Mouse (Mus musculus) kidney, embryonic 16.5 days (tissue): Measurements from ENCODE around the gene Rnf166. TPM values are rescaled to one million over a fixed set of nuclear protein-coding genes. Genes with fewer than 3 reads are reported as not detected.
A peak's percentile ranks its signal among the peaks of the same experiment; 100 is the strongest.

Experiments
- ATAC-seq: fragments of 200-750 bp; cut with Nextera tagmentation; 2 replicates; pipeline ENCODE4 v1.8.0; 2017; ENCODE audit warnings: moderate TSS enrichment; ENCODE audit not compliant: low FRiP score, low TSS enrichment
- H3K27ac ChIP-seq: fragments of 300-500 bp; sonication (generic); 2 replicates; pipeline ENCODE4 v1.5.1; 2014; ENCODE audit warnings: low read length
- H3K27me3 ChIP-seq: fragments of 300-500 bp; sonication (generic); 2 replicates; pipeline ENCODE4 v1.6.1; 2014; ENCODE audit warnings: low read length, control low read depth, mixed read lengths; ENCODE audit not compliant: insufficient read depth
- H3K36me3 ChIP-seq: fragments of 300-500 bp; sonication (generic); 2 replicates; pipeline ENCODE4 v1.6.1; 2014; ENCODE audit warnings: low read length, control low read depth, mixed read lengths; ENCODE audit not compliant: insufficient read depth
- H3K4me1 ChIP-seq: fragments of 300-500 bp; sonication (generic); 2 replicates; pipeline ENCODE4 v1.6.1; 2014; ENCODE audit warnings: low read length, control low read depth, mixed read lengths; ENCODE audit not compliant: insufficient read depth
- H3K4me2 ChIP-seq: fragments of 300-500 bp; sonication (generic); replicated peaks from 2 replicates; pipeline ENCODE4 v1.6.1; 2014; ENCODE audit warnings: low read depth, low read length
- H3K4me3 ChIP-seq: fragments of 300-500 bp; sonication (generic); 2 replicates; pipeline ENCODE4 v1.5.1; 2014; ENCODE audit warnings: mild to moderate bottlenecking, low read length
- H3K9ac ChIP-seq: fragments of 300-500 bp; sonication (generic); replicated peaks from 2 replicates; pipeline ENCODE4 v1.6.1; 2014; ENCODE audit warnings: low read length
- H3K9me3 ChIP-seq: fragments of 300-500 bp; sonication (generic); 2 replicates; pipeline ENCODE4 v1.6.1; 2016; ENCODE audit warnings: low read length, control low read depth
- WGBS: fragments of 180-500 bp; shearing (Covaris S2); extraction: QIAGEN DNeasy Blood & Tissue Kit; methylation state at CpG from one replicate; pipeline ENCODE4 v1.1.7; 2014; 5-methylcytosine and 5-hydroxymethylcytosine counted together
- microRNA-seq: library from miRNA; unstranded; fragments of <30 nt; microRNA quantifications from one replicate; pipeline ENCODE4, GENCODE M21; 2016
- polyA plus RNA-seq: library from polyadenylated mRNA; unstranded; fragments of >200 nt; fragmentation: Nextera tagmentation; extraction: Ambion mirVana; gene quantifications from 2 replicates; pipeline ENCODE4 v1.2.1, GENCODE M21; 2015

The Rnf166 gene
- polyA plus RNA-seq, 1 experiment from 2014 or later: 46.0 TPM

- ATAC-seq: no peak
- no peak within 1 kb of the TSS for H3K4me2 ChIP-seq
- 70% methylated on average over 14 of the region's 14 CpGs for WGBS
- no peak within 1 kb of the TSS for H3K9ac ChIP-seq
- no peak within 1 kb of the TSS for H3K27ac ChIP-seq
- H3K9me3 ChIP-seq: no peaks in the 10 kb centered on the region
- H3K4me1 ChIP-seq: peaks cover 13% of the 10 kb centered on the region
- H3K4me3 ChIP-seq: no peak within 1 kb of the TSS
- peaks cover 29% of the 10 kb centered on the region for H3K36me3 ChIP-seq
- H3K27me3 ChIP-seq: no peaks in the 10 kb centered on the region
These were observed 54.3 kb downstream of the Rnf166 start, which contains the start of gene Il17c for GRCm38 (mm10) chr8:122421376-122422070. Gene Il17c, plus strand, starts transcription at chr8:122422020.

DNA sequence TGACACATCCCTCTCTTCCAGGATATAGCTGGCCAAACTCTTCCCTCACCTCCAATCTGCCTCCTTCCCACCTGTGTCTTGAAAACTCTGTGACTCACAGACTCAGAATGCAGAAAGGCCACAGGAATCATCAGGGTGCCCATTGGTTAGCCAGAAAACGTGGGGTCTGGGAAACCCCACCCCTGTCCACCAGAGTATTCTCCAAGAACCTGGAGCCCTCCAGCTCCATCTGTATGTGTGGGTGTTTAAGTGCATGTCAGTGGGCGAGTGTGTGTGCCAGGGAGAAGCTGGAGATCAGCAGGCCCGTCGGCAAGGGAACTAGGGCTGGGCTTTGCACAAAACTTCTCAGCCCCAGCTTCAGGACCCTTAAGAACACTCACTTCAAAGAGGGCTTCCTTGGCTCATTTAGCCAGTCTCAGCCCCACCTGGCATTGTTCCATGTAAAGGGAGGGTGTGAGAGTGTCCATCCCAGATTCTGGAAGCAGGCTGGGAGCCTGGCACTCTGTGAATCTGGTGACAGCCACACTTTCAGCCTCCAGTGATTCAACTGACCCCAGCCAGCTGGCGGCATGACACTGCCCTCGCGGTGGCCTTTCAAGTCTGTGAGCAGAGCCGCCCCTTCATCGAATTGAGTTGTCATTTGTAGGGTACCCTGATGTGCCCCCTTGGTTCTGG, 55.8 kb downstream of the Rnf166 start:
- no peaks in the 10 kb centered on the region for H3K27me3 ChIP-seq
- no peak for ATAC-seq
- 0 out of 2 replicates have a peak overlapping the region, but pooled peaks have one; percentile 6 for H3K9ac ChIP-seq
- H3K4me1 ChIP-seq: peaks cover 13% of the 10 kb centered on the region
- H3K9me3 ChIP-seq: no peaks in the 10 kb centered on the region
- no peak overlapping the region for H3K4me3 ChIP-seq
- no peak overlapping the region for H3K4me2 ChIP-seq
- H3K36me3 ChIP-seq: peaks cover 36% of the 10 kb centered on the region
- H3K27ac ChIP-seq: no peak overlapping the region
- 70% methylated on average over 9 of the region's 9 CpGs for WGBS

Small RNA genes within 50 kb of the gene (microRNA-seq; reads per million reads assigned to microRNA genes)
- not detected for gene Gm24366

Other genes with a start within 250 kb of the Rnf166 start
- 1.5 and 1.6 TPM in 2 replicates for gene Zfpm1, start 193.9 kb downstream of the Rnf166 start, polyA plus RNA-seq
- not detected in 2 replicates for gene Trhr2, start 115.3 kb downstream of the Rnf166 start, polyA plus RNA-seq
- gene Zc3h18, start 99.5 kb downstream of the Rnf166 start, polyA plus RNA-seq: 50.1 and 50.6 TPM in 2 replicates
- gene Il17c, start 54.0 kb downstream of the Rnf166 start, polyA plus RNA-seq: not detected in 2 replicates
- gene Cyba, start 43.1 kb downstream of the Rnf166 start, polyA plus RNA-seq: 385 and 421 TPM in 2 replicates
- gene Mvd, start 32.6 kb downstream of the Rnf166 start, polyA plus RNA-seq: 36.4 and 36.6 TPM in 2 replicates
- gene Snai3, start 15.3 kb downstream of the Rnf166 start, polyA plus RNA-seq: 0.75 and 0.77 TPM in 2 replicates
- 46.5 and 48.0 TPM in 2 replicates for gene Ctu2, start 79 bp upstream of the Rnf166 start, polyA plus RNA-seq
- 15.6 and 16.9 TPM in 2 replicates for gene Piezo1, start 75.3 kb upstream of the Rnf166 start, polyA plus RNA-seq
- 43.0 and 49.0 TPM in 2 replicates for gene Cdt1, start 92.0 kb upstream of the Rnf166 start, polyA plus RNA-seq
- gene Aprt, start 100.8 kb upstream of the Rnf166 start, polyA plus RNA-seq: 363 and 371 TPM in 2 replicates
- gene Galns, start 135.4 kb upstream of the Rnf166 start, polyA plus RNA-seq: 17.4 and 18.2 TPM in 2 replicates
- 56.7 and 60.1 TPM in 2 replicates for gene Trappc2l, start 135.6 kb upstream of the Rnf166 start, polyA plus RNA-seq
- gene Pabpn1l, start 146.7 kb upstream of the Rnf166 start, polyA plus RNA-seq: 0.15 and 0.19 TPM in 2 replicates
- gene Cbfa2t3, start 223.0 kb upstream of the Rnf166 start, polyA plus RNA-seq: 3.5 and 4.5 TPM in 2 replicates